8 mouse cellular contexts compared by ENCODE assay signal in genomic region chr8:105289805-105290460, GRCm38 (mm10). TPM values are rescaled to one million over a fixed set of nuclear protein-coding genes. Genes with fewer than 3 reads are reported as not detected.
DNase-seq lines count a peak whose midpoint lies in the region; ATAC-seq and TF ChIP-seq lines count a peak whose summit lies in the region.

Gene 4931428F04Rik (minus strand): TSS chr8:105289864.

- 1% methylated on average over 43 of the region's 43 CpGs for WGBS in forebrain, embryonic 15.5 days
- 10% methylated on average over 37 of the region's 43 CpGs for WGBS in liver, postnatal 0 days (ENCODE audit: insufficient replicate concordance)
- 2% methylated on average over 42 of the region's 43 CpGs for WGBS in neural tube, embryonic 14.5 days

- intact Hi-C loops in left cerebral cortex, adult 2 months (cut with DNase I) = loop anchor here (2.0 kb wide), 1 partner anchor 635 kb away; no protein-coding TSS in a partner anchor

- TF ChIP-seq CTCF in left cerebral cortex, adult 2 months (IDR thresholded peaks at IDR 0.05) = peak; percentile 48
- peak; percentile 69 for TF ChIP-seq CTCF in liver, postnatal 0 days (IDR thresholded peaks at IDR 0.05; ENCODE audit: low read depth)

- H3K27ac ChIP-seq in left cerebral cortex, adult 2 months = peak within 1 kb of the TSS; percentile 86
- peak within 1 kb of the TSS; percentile 93 for H3K27ac ChIP-seq in forebrain, embryonic 15.5 days (replicated peaks)
- H3K27ac ChIP-seq in liver, postnatal 0 days (ENCODE audit: low read depth) = no peak within 1 kb of the TSS
- peak within 1 kb of the TSS; percentile 82 for H3K27ac ChIP-seq in neural tube, embryonic 14.5 days (ENCODE audit: low read depth, low read length)

- 0 out of 2 replicates have a peak, but pooled peaks cover 4% of the 10 kb centered on the region for H3K27me3 ChIP-seq in forebrain, embryonic 15.5 days
- H3K27me3 ChIP-seq in liver, postnatal 0 days (ENCODE audit: insufficient read depth, low read length) = peaks cover 14% of the 10 kb centered on the region
- no peaks in the 10 kb centered on the region for H3K27me3 ChIP-seq in neural tube, embryonic 14.5 days (ENCODE audit: control insufficient read depth, insufficient read depth, low read length)

- H3K4me3 ChIP-seq in left cerebral cortex, adult 2 months = peak within 1 kb of the TSS; percentile 61
- peak within 1 kb of the TSS; percentile 56 for H3K4me3 ChIP-seq in forebrain, embryonic 15.5 days
- H3K4me3 ChIP-seq in liver, postnatal 0 days (ENCODE audit: low read depth, low read length) = peak within 1 kb of the TSS; percentile 50
- H3K4me3 ChIP-seq in neural tube, embryonic 14.5 days (ENCODE audit: low read depth, low read length) = peak within 1 kb of the TSS; percentile 38

- DNase-seq in left cerebral cortex, adult 2 months (ENCODE audit: extremely low spot score in 1 of 2, low spot score in 2 of 2) = no peak
- no peak for DNase-seq in left cerebral cortex, adult 11 months (ENCODE audit: low spot score)
- peak; percentile 86 for DNase-seq in cerebellum, adult 11-12 months
- DNase-seq in kidney, postnatal 25 days = peak; percentile 42 to 58
- DNase-seq in liver, postnatal 0 days = no peak
- DNase-seq in gastrocnemius, postnatal 4 days (ENCODE audit: low spot score in 2 of 2) = no peak

- H3K36me3 ChIP-seq in forebrain, embryonic 15.5 days = peaks cover 5% of the 10 kb centered on the region
- H3K36me3 ChIP-seq in liver, postnatal 0 days (replicated peaks; ENCODE audit: insufficient read depth, low read length) = no peaks in the 10 kb centered on the region
- peaks cover 5% of the 10 kb centered on the region; the same call in 1 of the 2 replicates for H3K36me3 ChIP-seq in neural tube, embryonic 14.5 days (ENCODE audit: control insufficient read depth, insufficient read depth, low read length)

- ATAC-seq in forebrain, embryonic 15.5 days (replicated peaks) = peak; percentile 39
- 0 out of 2 replicates have a peak, but pooled peaks have one; percentile 2 for ATAC-seq in liver, postnatal 0 days
- peak; percentile 23 for ATAC-seq in neural tube, embryonic 14.5 days (ENCODE audit: low read depth)

- H3K9ac ChIP-seq in forebrain, embryonic 15.5 days (replicated peaks) = peak within 1 kb of the TSS; percentile 65
- H3K9ac ChIP-seq in liver, postnatal 0 days (replicated peaks) = peak within 1 kb of the TSS; percentile 49
- peak within 1 kb of the TSS; percentile 44 for H3K9ac ChIP-seq in neural tube, embryonic 14.5 days (replicated peaks; ENCODE audit: low read depth, low read length)

- no peaks in the 10 kb centered on the region for H3K9me3 ChIP-seq in forebrain, embryonic 15.5 days
- H3K9me3 ChIP-seq in liver, postnatal 0 days (ENCODE audit: low read length) = no peaks in the 10 kb centered on the region
- H3K9me3 ChIP-seq in neural tube, embryonic 14.5 days (ENCODE audit: control insufficient read depth, low read length) = no peaks in the 10 kb centered on the region

- peaks cover 54% of the 10 kb centered on the region for H3K4me1 ChIP-seq in forebrain, embryonic 15.5 days
- peaks cover 20% of the 10 kb centered on the region for H3K4me1 ChIP-seq in liver, postnatal 0 days (ENCODE audit: insufficient read depth)
- H3K4me1 ChIP-seq in neural tube, embryonic 14.5 days (ENCODE audit: control insufficient read depth, insufficient read depth, low read length) = peaks cover 23% of the 10 kb centered on the region

- no peak for TF ChIP-seq EP300 in liver, postnatal 0 days (IDR thresholded peaks at IDR 0.05; ENCODE audit: low read depth)

- H3K4me2 ChIP-seq in forebrain, embryonic 15.5 days (replicated peaks) = peak within 1 kb of the TSS; percentile 86
- H3K4me2 ChIP-seq in liver, postnatal 0 days (ENCODE audit: low read depth, low read length) = peak within 1 kb of the TSS; percentile 78
- peak within 1 kb of the TSS; percentile 78 for H3K4me2 ChIP-seq in neural tube, embryonic 14.5 days (ENCODE audit: low read depth, low read length)

RNA-seq across cellular contexts. Expression of gene 4931428F04Rik, which starts in this region (rescaled TPM):
- 10 to 100 TPM; 28.0 to 30.0 TPM for total RNA-seq in left cerebral cortex, adult 2 months (2021)
- polyA plus RNA-seq in forebrain, embryonic 15.5 days (2015; fragmentation: Nextera tagmentation; extraction: Ambion mirVana) = 96.2 and 101 TPM in 2 replicates
- 0.38 and 0.65 TPM in 2 replicates for polyA plus RNA-seq in liver, postnatal 0 days (2015; fragmentation: Nextera tagmentation; extraction: Ambion mirVana)
- polyA plus RNA-seq in neural tube, embryonic 14.5 days (2014; fragmentation: Nextera tagmentation; extraction: Ambion mirVana) = 84.6 and 118 TPM in 2 replicates
- total RNA-seq in gastrocnemius, postnatal 4 days (2021) = 1 to 10 TPM; 3.8 to 6.3 TPM

Comparison
In these comparisons a context has a peak if more than half of its experiments do, and no peak if none do; other contexts are left out.
1. RNA of gene 4931428F04Rik (polyA plus RNA-seq): 96.2 to 101 TPM in forebrain, embryonic 15.5 days and 84.6 to 118 TPM in neural tube, embryonic 14.5 days; 0.38 to 0.65 TPM in liver, postnatal 0 days; every median in the first group is over 10 times any median in the second.
2. Peak in ATAC-seq, H3K4me3 ChIP-seq, H3K9ac ChIP-seq and H3K4me2 ChIP-seq in liver, postnatal 0 days; RNA of the gene not detected or under 1 TPM.
3. DNase-seq: peak in cerebellum, adult 11-12 months (single experiment) and kidney, postnatal 25 days (2 of 2); none in left cerebral cortex, adult 2 months (0 of 2), left cerebral cortex, adult 11 months (single experiment), liver, postnatal 0 days (single experiment) and gastrocnemius, postnatal 4 days (0 of 2).
4. Peak in every context shown above with its lines, with median percentiles within 50 percentile points of each other: H3K4me3 ChIP-seq, ATAC-seq, H3K4me2 ChIP-seq and H3K9ac ChIP-seq.